In the genomic region with DNA sequence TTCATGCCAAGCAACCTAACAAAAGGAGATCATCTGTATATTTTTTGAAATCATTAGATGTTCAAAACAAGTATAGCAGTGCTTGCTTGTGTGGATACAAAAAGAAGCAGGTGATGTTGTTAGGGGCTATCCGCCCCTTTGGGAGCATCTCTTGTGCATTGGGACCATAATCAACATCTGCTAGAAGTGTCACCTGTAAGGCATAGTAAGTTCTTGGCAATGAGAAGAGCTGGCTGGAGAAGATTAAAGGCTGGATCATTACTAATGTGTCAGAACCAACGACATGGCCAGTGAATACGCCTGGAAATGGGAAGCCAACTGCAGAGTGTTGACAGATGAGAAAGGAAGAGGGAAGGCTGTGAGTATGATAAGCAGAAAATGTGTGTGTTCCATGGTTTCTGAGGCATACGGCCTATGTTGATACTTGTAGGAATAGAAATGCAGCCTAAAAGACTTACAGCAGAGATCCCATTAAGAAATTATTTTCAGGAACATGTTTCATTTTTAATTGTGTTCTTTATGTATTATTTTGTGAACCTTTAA, we compare ENCODE assay signal across 13 mouse cellular contexts.
A peak's percentile ranks its signal among the peaks of the same experiment; 100 is the strongest.
DNase-seq lines count a peak whose midpoint lies in the region; ATAC-seq and TF ChIP-seq lines count a peak whose summit lies in the region.
"Had no signal": no experiment of that assay in that cellular context is flagged by ENCODE, and none has a peak within 500 bp of the region (broad histone marks: within the 10 kb centered on the region; RNA-seq: fewer than 3 reads in every experiment).

No protein-coding gene starts in this region.

- no peaks in the 10 kb centered on the region for H3K9me3 ChIP-seq in forebrain, postnatal 0 days (ENCODE audit: low read length)
- no peaks in the 10 kb centered on the region for H3K9me3 ChIP-seq in neural tube, embryonic 15.5 days (replicated peaks)
- H3K9me3 ChIP-seq: heart, embryonic 12.5 days had no signal

- ATAC-seq in forebrain, postnatal 0 days, result no peak; the same call in 1 of the 2 replicates
- no peak; the same call in 1 of the 2 replicates for ATAC-seq in neural tube, embryonic 15.5 days (ENCODE audit: low FRiP score)

- H3K9ac ChIP-seq in forebrain, postnatal 0 days, result peak overlapping the region; percentile 23
- H3K9ac ChIP-seq in neural tube, embryonic 15.5 days (replicated peaks), result no peak overlapping the region; the same call in 1 of the 2 replicates
- H3K9ac ChIP-seq: heart, embryonic 12.5 days; liver, embryonic 14.5 days had no signal

- H3K4me3 ChIP-seq in forebrain, postnatal 0 days (ENCODE audit: low read depth, low read length), result peak overlapping the region; percentile 14
- peak overlapping the region; percentile 27 for H3K4me3 ChIP-seq in neural tube, embryonic 15.5 days (replicated peaks)
- H3K4me3 ChIP-seq: heart, embryonic 12.5 days had no signal

- peak overlapping the region; percentile 37 for H3K4me2 ChIP-seq in forebrain, postnatal 0 days (ENCODE audit: low read depth)
- peak overlapping the region; percentile 47 for H3K4me2 ChIP-seq in neural tube, embryonic 15.5 days
- H3K4me2 ChIP-seq: heart, embryonic 12.5 days had no signal

- peaks cover 4% of the 10 kb centered on the region; the same call in 1 of the 2 replicates for H3K4me1 ChIP-seq in forebrain, postnatal 0 days (ENCODE audit: insufficient read depth)
- H3K4me1 ChIP-seq in neural tube, embryonic 15.5 days, result peaks cover 8% of the 10 kb centered on the region

- DNase-seq in embryo, embryonic 11 days, result peak; percentile 2
- no peak for DNase-seq in embryo, embryonic 10.5 days (ENCODE audit: low spot score)
- peak; percentile 17 to 26 for DNase-seq in layer of hippocampus, postnatal 14 days (ENCODE audit: low spot score in 2 of 2)
- DNase-seq in layer of hippocampus, adult 8-10 months (ENCODE audit: low spot score in 2 of 2), result no peak
- no peak for DNase-seq in forebrain, postnatal 0 days
- DNase-seq in kidney, postnatal 36 days, result no peak
- DNase-seq in lung, postnatal 4 days, result no peak
- DNase-seq: B cell, adult 2 months; kidney, adult 8-10 months; thymus, postnatal 4 days had no signal

- TF ChIP-seq CTCF in forebrain, postnatal 0 days (IDR thresholded peaks at IDR 0.05; ENCODE audit: low read depth), result no peak

- H3K27ac ChIP-seq in forebrain, postnatal 0 days (ENCODE audit: low read depth, low read length), result peak overlapping the region; percentile 60
- H3K27ac ChIP-seq in neural tube, embryonic 15.5 days (replicated peaks), result peak overlapping the region; percentile 82
- H3K27ac ChIP-seq: liver, embryonic 14.5 days had no signal

- H3K36me3 ChIP-seq in forebrain, postnatal 0 days (ENCODE audit: insufficient read depth), result no peaks in the 10 kb centered on the region
- no peaks in the 10 kb centered on the region; the same call in 1 of the 2 replicates for H3K36me3 ChIP-seq in neural tube, embryonic 15.5 days

- 24% methylated on average over 4 of the region's 4 CpGs for WGBS in forebrain, postnatal 0 days
- 33% methylated on average over 4 of the region's 4 CpGs for WGBS in neural tube, embryonic 15.5 days

- H3K27me3 ChIP-seq in forebrain, postnatal 0 days (ENCODE audit: insufficient read depth, low read length), result no peaks in the 10 kb centered on the region
- no peaks in the 10 kb centered on the region for H3K27me3 ChIP-seq in neural tube, embryonic 15.5 days (replicated peaks)
- H3K27me3 ChIP-seq: heart, embryonic 12.5 days had no signal

Comparison
In these comparisons a context has a peak if more than half of its experiments do, and no peak if none do; other contexts are left out.
1. DNase-seq: peak in embryo, embryonic 11 days (single experiment) and layer of hippocampus, postnatal 14 days (2 of 2); none in embryo, embryonic 10.5 days (single experiment), layer of hippocampus, adult 8-10 months (0 of 2), forebrain, postnatal 0 days (single experiment), kidney, postnatal 36 days (0 of 2) and lung, postnatal 4 days (0 of 2).